Mouse (Mus musculus) olfactory bulb, adult 2 months (tissue): ENCODE data around the gene Uhmk1.

ENCODE experiments used
- CTCF ChIP-seq: fragments of 200-500 bp; IDR thresholded peaks from 2 replicates; pipeline ENCODE4 v1.5.1; 2012; ENCODE audit warnings: low read depth, mild to moderate bottlenecking, low read length, moderate library complexity; ENCODE audit not compliant: insufficient read depth
- POLR2A ChIP-seq: fragments of 200-500 bp; IDR thresholded peaks from 2 replicates; pipeline ENCODE4 v1.6.1; 2012; ENCODE audit warnings: mild to moderate bottlenecking, low read depth, low read length, moderate library complexity; ENCODE audit not compliant: insufficient read depth

- TF ChIP-seq POLR2A = no peak
- no peak for TF ChIP-seq CTCF
Measured at GRCm38 (mm10) chr1:170175848-170176247, 39.3 kb downstream of the Uhmk1 start.
